Mouse (Mus musculus): ENCODE measurements around the gene Gm10271.

GRCm38 (mm10) chr10:116921416-116921815, 51.0 kb downstream of the Gm10271 start:
- TF ChIP-seq POLR2A (IDR thresholded peaks at IDR 0.05; ENCODE audit: borderline replicate concordance, control insufficient read depth, low read depth, low read length) (no peak), CTCF (IDR thresholded peaks at IDR 0.05; ENCODE audit: control insufficient read depth, insufficient read depth, low read length) (no peak)

All from bone marrow, adult 2 months (tissue).